Mouse (Mus musculus) layer of hippocampus, postnatal 36 days (tissue): Measurements from ENCODE around the gene Trpm5. TPM values are rescaled to one million over a fixed set of nuclear protein-coding genes. Genes with fewer than 3 reads are reported as not detected.

Experiments used
- DNase-seq, 2 experiments: peaks; one replicate each; pipeline ENCODE4 v3.0.0; 2022
- total RNA-seq, 2 experiments: library from RNA; stranded (reverse); gene quantifications; 2 replicates each; pipeline ENCODE4 v1.2.3; 2021

Gene Trpm5
- not detected for total RNA-seq

GRCm38 (mm10) chr7:143094592-143095553, at the start of gene Trpm5:
TSS of gene Trpm5 (minus strand) at chr7:143094642.
- peak; percentile 36 to 48 for DNase-seq

GRCm38 (mm10) chr7:143142680-143143079, 48.2 kb upstream of the Trpm5 start:
- DNase-seq: no peak

- DNase-seq: no peak
Measured at GRCm38 (mm10) chr7:143139932-143140331, 45.5 kb upstream of the Trpm5 start.

- peak; percentile 36 to 39 for DNase-seq
Measured at GRCm38 (mm10) chr7:143138789-143139188, 44.3 kb upstream of the Trpm5 start.

GRCm38 (mm10) chr7:143136561-143136960, 42.1 kb upstream of the Trpm5 start:
- no peak for DNase-seq

- no peak for DNase-seq
Measured at GRCm38 (mm10) chr7:143136125-143136524, 41.7 kb upstream of the Trpm5 start.

GRCm38 (mm10) chr7:143132815-143133214, 38.4 kb upstream of the Trpm5 start:
- DNase-seq: no peak

- DNase-seq: no peak
Measured at GRCm38 (mm10) chr7:143124902-143125301, 30.5 kb upstream of the Trpm5 start.

GRCm38 (mm10) chr7:143123876-143124669, 29.6 kb upstream of the Trpm5 start:
- no peak for DNase-seq

- no peak for DNase-seq
Measured at GRCm38 (mm10) chr7:143122191-143122590, 27.7 kb upstream of the Trpm5 start.

GRCm38 (mm10) chr7:143119826-143120225, 25.4 kb upstream of the Trpm5 start:
- DNase-seq: no peak

GRCm38 (mm10) chr7:143119407-143119806, 25.0 kb upstream of the Trpm5 start:
- no peak for DNase-seq

GRCm38 (mm10) chr7:143116521-143116920, 22.1 kb upstream of the Trpm5 start:
- DNase-seq: no peak

GRCm38 (mm10) chr7:143114773-143115172, 20.3 kb upstream of the Trpm5 start:
- no peak for DNase-seq

GRCm38 (mm10) chr7:143112395-143112794, 18.0 kb upstream of the Trpm5 start:
- DNase-seq: no peak

- no peak for DNase-seq
Measured at GRCm38 (mm10) chr7:143111719-143112118, 17.3 kb upstream of the Trpm5 start.

- no peak for DNase-seq
Measured at GRCm38 (mm10) chr7:143110803-143111202, 16.4 kb upstream of the Trpm5 start.

GRCm38 (mm10) chr7:143109696-143110095, 15.3 kb upstream of the Trpm5 start:
- DNase-seq: no peak

- no peak for DNase-seq
Measured at GRCm38 (mm10) chr7:143108996-143109660, 14.7 kb upstream of the Trpm5 start.

GRCm38 (mm10) chr7:143108200-143108599, 13.8 kb upstream of the Trpm5 start:
- DNase-seq: no peak

GRCm38 (mm10) chr7:143106672-143107465, 12.4 kb upstream of the Trpm5 start:
- DNase-seq: no peak

- no peak for DNase-seq
Measured at GRCm38 (mm10) chr7:143106062-143106461, 11.6 kb upstream of the Trpm5 start, which contains the start of gene Kcnq1. TSS of gene Kcnq1 (plus strand) at chr7:143106362.
